Mouse (Mus musculus): ENCODE data around the gene Spata13.

The Spata13 gene

GRCm38 (mm10) chr14:60784427-60785315, 150.9 kb downstream of the Spata13 start, which contains the start of gene Mipep:
Gene Mipep (plus strand): TSS chr14:60784573.
- DNase-seq (ENCODE audit: low read depth), result peak; percentile 93

GRCm38 (mm10) chr14:60790103-60790502, 156.3 kb downstream of the Spata13 start:
- peak; percentile 58 for DNase-seq (ENCODE audit: low read depth)

GRCm38 (mm10) chr14:60796600-60797322, 163.0 kb downstream of the Spata13 start:
- no peak for DNase-seq (ENCODE audit: low read depth)

GRCm38 (mm10) chr14:60797596-60797995, 163.8 kb downstream of the Spata13 start:
- no peak for DNase-seq (ENCODE audit: low read depth)

GRCm38 (mm10) chr14:60798721-60799120, 164.9 kb downstream of the Spata13 start:
- no peak for DNase-seq (ENCODE audit: low read depth)

- DNase-seq (ENCODE audit: low read depth), result peak; percentile 80
Observed at GRCm38 (mm10) chr14:60799762-60800728, 166.2 kb downstream of the Spata13 start.

- DNase-seq (ENCODE audit: low read depth), result no peak
Observed at GRCm38 (mm10) chr14:60802026-60802425, 168.2 kb downstream of the Spata13 start.

- no peak for DNase-seq (ENCODE audit: low read depth)
Observed at GRCm38 (mm10) chr14:60804978-60805377, 171.2 kb downstream of the Spata13 start.

GRCm38 (mm10) chr14:60805871-60806270, 172.1 kb downstream of the Spata13 start:
- no peak for DNase-seq (ENCODE audit: low read depth)

GRCm38 (mm10) chr14:60806891-60807344, 173.1 kb downstream of the Spata13 start:
- DNase-seq (ENCODE audit: low read depth), result no peak

GRCm38 (mm10) chr14:60809881-60810280, 176.1 kb downstream of the Spata13 start:
- no peak for DNase-seq (ENCODE audit: low read depth)

GRCm38 (mm10) chr14:60811547-60811946, 177.7 kb downstream of the Spata13 start:
- no peak for DNase-seq (ENCODE audit: low read depth)

Data from 416B (cell line).